Mouse (Mus musculus) heart, postnatal 36 days (tissue): ENCODE data around the gene Selenom. TPM values are rescaled to one million over a fixed set of nuclear protein-coding genes. Genes with fewer than 3 reads are reported as not detected.
A peak's percentile ranks its signal among the peaks of the same experiment; 100 is the strongest.

Source experiments
- DNase-seq, 2 experiments: peaks; one replicate each; pipeline ENCODE4 v3.0.0; 2021 to 2022
- intact Hi-C: fragments of 180-260 bp; cut with DNase I; formaldehyde crosslinking; loops from one replicate; pipeline ENCODE4 v1.15.1; 2025
- total RNA-seq, 2 experiments: library from RNA; stranded (reverse); gene quantifications; 2 replicates each; pipeline ENCODE4 v1.2.3; 2021

The Selenom gene
- total RNA-seq, 2 experiments from 2014 or later: 37.6 to 43.8 TPM

- intact Hi-C loops: no loop called here
- DNase-seq: no peak
These were observed 13.7 kb downstream of the Selenom start for GRCm38 (mm10) chr11:3528208-3528607.

- DNase-seq: peak; percentile 4 to 6
- intact Hi-C loops: loop anchor here (10.0 kb wide), 1 partner anchor 385 kb away; the partner anchor contains the start of gene Slc35e4
These were observed 15.2 kb downstream of the Selenom start for GRCm38 (mm10) chr11:3529476-3530252.

GRCm38 (mm10) chr11:3530731-3531130 is 16.2 kb downstream of the Selenom start:
- intact Hi-C loops: loop anchor here (10.0 kb wide), 1 partner anchor 384 kb away; the partner anchor contains the start of gene Slc35e4

GRCm38 (mm10) chr11:3531634-3532033 is 17.1 kb downstream of the Selenom start:
- DNase-seq: peak; percentile 2 to 8
- intact Hi-C loops: loop anchor here (10.0 kb wide), 1 partner anchor 383 kb away; the partner anchor contains the start of gene Slc35e4

More at GRCm38 (mm10) chr11:3530731-3531130, 16.2 kb downstream of the Selenom start:
- DNase-seq: peak in 1 of 2 experiments; percentile 2

- peak; percentile 2 to 3 for DNase-seq
- intact Hi-C loops: loop anchor here (10.0 kb wide), 1 partner anchor 382 kb away; the partner anchor contains the start of gene Slc35e4
These were observed 17.8 kb downstream of the Selenom start for GRCm38 (mm10) chr11:3532101-3532931.

- peak; percentile 2 to 4 for DNase-seq
- intact Hi-C loops: loop anchor here (10.0 kb wide), 1 partner anchor 381 kb away; the partner anchor contains the start of gene Slc35e4
These were observed 19.0 kb downstream of the Selenom start for GRCm38 (mm10) chr11:3533406-3533932.

GRCm38 (mm10) chr11:3534956-3535355 is 20.5 kb downstream of the Selenom start:
- intact Hi-C loops: loop anchor here (1.0 to 10.0 kb wide), 9 partner anchors 20 to 380 kb away; partner anchors contain the start of genes Morc2a, Selenom and Slc35e4
- no peak for DNase-seq

- DNase-seq: peak; percentile 98
- intact Hi-C loops: loop anchor here (1.0 to 10.0 kb wide), 9 partner anchors 21 to 379 kb away; partner anchors contain the start of genes Morc2a, Selenom and Slc35e4
These were observed 21.0 kb downstream of the Selenom start for GRCm38 (mm10) chr11:3535406-3535986.

- intact Hi-C loops: loop anchor here (5.0 to 10.0 kb wide), 2 partner anchors 156 to 379 kb away; partner anchors contain the start of gene Slc35e4
- DNase-seq: no peak
These were observed 21.6 kb downstream of the Selenom start for GRCm38 (mm10) chr11:3536082-3536481.

- DNase-seq: peak in 1 of 2 experiments; percentile 8
- intact Hi-C loops: loop anchor here (5.0 to 10.0 kb wide), 2 partner anchors 155 to 378 kb away; partner anchors contain the start of gene Slc35e4
These were observed 22.4 kb downstream of the Selenom start for GRCm38 (mm10) chr11:3536745-3537333.

- intact Hi-C loops: loop anchor here (5.0 to 10.0 kb wide), 2 partner anchors 155 to 377 kb away; partner anchors contain the start of gene Slc35e4
- peak in 1 of 2 experiments; percentile 2 for DNase-seq
These were observed 23.2 kb downstream of the Selenom start for GRCm38 (mm10) chr11:3537711-3538110.

- DNase-seq: no peak
- intact Hi-C loops: loop anchor here (5.0 to 10.0 kb wide), 2 partner anchors 154 to 376 kb away; partner anchors contain the start of gene Slc35e4
These were observed 23.9 kb downstream of the Selenom start for GRCm38 (mm10) chr11:3538341-3538740.

- DNase-seq: peak; percentile 92 to 93
- intact Hi-C loops: loop anchor here (5.0 to 10.0 kb wide), 2 partner anchors 153 to 376 kb away; partner anchors contain the start of gene Slc35e4
These were observed 24.8 kb downstream of the Selenom start for GRCm38 (mm10) chr11:3539111-3539825.

GRCm38 (mm10) chr11:3539826-3540196 is 25.3 kb downstream of the Selenom start:
- DNase-seq: peak in 1 of 2 experiments; percentile 2
- intact Hi-C loops: loop anchor here (5.0 to 10.0 kb wide), 2 partner anchors 152 to 375 kb away; partner anchors contain the start of gene Slc35e4

GRCm38 (mm10) chr11:3540451-3541085 is 26.1 kb downstream of the Selenom start, which contains the start of gene Smtn:
TSS of gene Smtn (minus strand) at chr11:3540612.
- DNase-seq: no peak
- intact Hi-C loops: no loop called here

GRCm38 (mm10) chr11:3541932-3542331 is 27.4 kb downstream of the Selenom start:
- intact Hi-C loops: no loop called here
- DNase-seq: no peak

GRCm38 (mm10) chr11:3543001-3543400 is 28.5 kb downstream of the Selenom start:
- intact Hi-C loops: no loop called here
- peak; percentile 72 to 77 for DNase-seq

GRCm38 (mm10) chr11:3544409-3544808 is 29.9 kb downstream of the Selenom start:
- intact Hi-C loops: no loop called here
- DNase-seq: peak in 1 of 2 experiments; percentile 3
